Mouse (Mus musculus) hindbrain, postnatal 0 days (tissue): Measurements from ENCODE around the gene 2410137M14Rik. TPM values are rescaled to one million over a fixed set of nuclear protein-coding genes. Genes with fewer than 3 reads are reported as not detected.
A peak's percentile ranks its signal among the peaks of the same experiment; 100 is the strongest.

Source experiments
- ATAC-seq: fragments of 200-750 bp; cut with Nextera tagmentation; 2 replicates; pipeline ENCODE4 v1.8.0; 2017; ENCODE audit warnings: mild to moderate bottlenecking, moderate TSS enrichment, moderate library complexity
- DNase-seq: peaks from one replicate; pipeline ENCODE4 v3.0.0-alpha.2; 2015; ENCODE audit warnings: low spot score
- H3K27ac ChIP-seq: fragments of 300-500 bp; sonication (generic); 2 replicates; pipeline ENCODE4 v1.5.1; 2014; ENCODE audit warnings: mild to moderate bottlenecking
- H3K27me3 ChIP-seq: fragments of 300-500 bp; sonication (generic); 2 replicates; pipeline ENCODE4 v1.6.1; 2014; ENCODE audit warnings: low read length, mixed read lengths; ENCODE audit not compliant: insufficient read depth
- H3K36me3 ChIP-seq: fragments of 300-500 bp; sonication (generic); 2 replicates; pipeline ENCODE4 v1.6.1; 2014; ENCODE audit warnings: low read length, mixed read lengths; ENCODE audit not compliant: insufficient read depth
- H3K4me1 ChIP-seq: fragments of 300-500 bp; sonication (generic); 2 replicates; pipeline ENCODE4 v1.6.1; 2014; ENCODE audit warnings: antibody characterized with exemption, low read length, mixed read lengths; ENCODE audit not compliant: insufficient read depth
- H3K4me2 ChIP-seq: fragments of 300-500 bp; sonication (generic); 2 replicates; pipeline ENCODE4 v1.6.1; 2014; ENCODE audit warnings: low read depth, mild to moderate bottlenecking, low read length, moderate library complexity, mixed read lengths
- H3K4me3 ChIP-seq: fragments of 300-500 bp; sonication (generic); 2 replicates; pipeline ENCODE4 v1.5.1; 2014; ENCODE audit warnings: low read length
- H3K9ac ChIP-seq: fragments of 300-500 bp; sonication (generic); replicated peaks from 2 replicates; pipeline ENCODE4 v1.6.1; 2014; ENCODE audit warnings: mild to moderate bottlenecking, low read length, moderate library complexity, mixed read lengths
- H3K9me3 ChIP-seq: fragments of 300-500 bp; sonication (generic); 2 replicates; pipeline ENCODE4 v1.6.1; 2016; ENCODE audit warnings: low read length, mixed read lengths
- CTCF ChIP-seq: IDR thresholded peaks from 2 replicates; pipeline ENCODE4 v1.5.1; 2016; ENCODE audit warnings: antibody characterized with exemption, control low read depth, low read depth
- WGBS: fragments of 180-500 bp; shearing (Covaris S2); extraction: QIAGEN DNeasy Blood & Tissue Kit; methylation state at CpG from one replicate; pipeline ENCODE4 v1.1.7; 2014; 5-methylcytosine and 5-hydroxymethylcytosine counted together
- polyA plus RNA-seq: library from polyadenylated mRNA; unstranded; fragments of >200 nt; fragmentation: Nextera tagmentation; extraction: Ambion mirVana; gene quantifications from 2 replicates; pipeline ENCODE4 v1.2.1, GENCODE M21; 2015
- total RNA-seq: library from RNA; depleted of rRNA; stranded (reverse); fragments of >200 nt; gene quantifications from 2 replicates; pipeline ENCODE4 v1.2.3, GENCODE M21; 2014

The 2410137M14Rik gene
- total and polyA plus RNA-seq, 2 experiments from 2014 or later = 0.23 TPM; not detected in 1

DNA sequence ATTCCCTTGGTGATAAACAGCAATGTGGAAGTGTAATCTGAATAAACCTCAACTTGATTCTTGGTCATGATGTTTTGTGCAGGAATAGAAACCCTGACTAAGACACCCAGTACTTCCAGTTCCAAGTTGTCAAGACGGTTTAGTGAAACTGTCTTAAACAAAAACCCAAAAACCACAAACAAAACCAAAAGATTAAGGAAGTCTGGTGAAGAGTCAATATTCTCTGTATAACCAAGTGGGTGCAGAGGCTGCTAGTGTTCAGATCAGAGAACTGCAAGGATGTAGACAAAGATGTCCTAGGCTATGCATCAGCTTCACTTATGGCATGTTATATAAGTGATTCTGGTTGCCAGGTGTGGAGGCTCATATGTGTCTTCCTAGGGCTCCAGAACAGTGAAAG lies 14.2 kb downstream of the 2410137M14Rik start:
- DNase-seq = no peak
- Histone ChIP-seq H3K9ac (no peak overlapping the region), H3K9me3 (no peaks in the 10 kb centered on the region), H3K27me3 (no peaks in the 10 kb centered on the region), H3K27ac (no peak overlapping the region), H3K4me2 (no peak overlapping the region), H3K4me1 (no peaks in the 10 kb centered on the region), H3K36me3 (no peaks in the 10 kb centered on the region), H3K4me3 (no peak overlapping the region)
- TF ChIP-seq CTCF = no peak
- no peak for ATAC-seq
- 93% methylated on average over 1 of the region's 1 CpGs for WGBS

- peak; percentile 30; the same call in 1 of the 2 replicates for TF ChIP-seq CTCF
- Histone ChIP-seq H3K27me3 (no peaks in the 10 kb centered on the region), H3K4me3 (no peak overlapping the region), H3K27ac (no peak overlapping the region), H3K9me3 (no peaks in the 10 kb centered on the region), H3K4me1 (peaks cover 5% of the 10 kb centered on the region; the same call in 1 of the 2 replicates), H3K4me2 (no peak overlapping the region), H3K9ac (no peak overlapping the region), H3K36me3 (peaks cover 5% of the 10 kb centered on the region; the same call in 1 of the 2 replicates)
- ATAC-seq = no peak
- 76% methylated on average over 1 of the region's 1 CpGs for WGBS
- no peak for DNase-seq
Measured at GRCm38 (mm10) chr17:36961125-36961524, 19.9 kb downstream of the 2410137M14Rik start.

DNA sequence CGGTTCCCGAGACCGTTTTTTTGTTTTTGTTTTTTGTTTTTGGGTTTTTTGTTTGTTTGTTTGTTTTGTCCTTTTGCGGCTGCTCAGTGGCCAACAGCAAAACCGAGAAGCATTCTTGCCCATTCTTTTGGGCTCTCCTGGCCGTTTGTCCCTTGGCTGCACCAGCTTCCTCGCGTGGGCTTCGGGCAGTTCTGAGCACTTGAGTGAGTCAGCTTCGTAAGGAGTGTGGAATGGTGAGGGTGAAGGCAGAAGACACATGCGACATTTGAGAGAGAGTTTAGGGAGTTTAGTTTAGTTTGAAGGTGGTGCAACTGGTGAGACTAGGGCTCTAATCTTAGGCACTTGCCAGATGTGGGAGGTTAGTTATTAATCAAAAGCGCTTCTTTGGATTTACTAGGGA lies 22.2 kb downstream of the 2410137M14Rik start:
- no peak for DNase-seq
- H3K27ac ChIP-seq = peak overlapping the region; percentile 82
- no peak for TF ChIP-seq CTCF
- H3K36me3 ChIP-seq = peaks cover 5% of the 10 kb centered on the region; the same call in 1 of the 2 replicates
- ATAC-seq = 0 out of 2 replicates have a peak, but pooled peaks have one; percentile 8
- WGBS = 8% methylated on average over 12 of the region's 12 CpGs
- peaks cover 5% of the 10 kb centered on the region; the same call in 1 of the 2 replicates for H3K4me1 ChIP-seq
- peak overlapping the region; percentile 67 for H3K4me3 ChIP-seq
- H3K9me3 ChIP-seq = no peaks in the 10 kb centered on the region
- no peaks in the 10 kb centered on the region for H3K27me3 ChIP-seq
- peak overlapping the region; percentile 74 for H3K9ac ChIP-seq
- peak overlapping the region; percentile 88 for H3K4me2 ChIP-seq

DNA sequence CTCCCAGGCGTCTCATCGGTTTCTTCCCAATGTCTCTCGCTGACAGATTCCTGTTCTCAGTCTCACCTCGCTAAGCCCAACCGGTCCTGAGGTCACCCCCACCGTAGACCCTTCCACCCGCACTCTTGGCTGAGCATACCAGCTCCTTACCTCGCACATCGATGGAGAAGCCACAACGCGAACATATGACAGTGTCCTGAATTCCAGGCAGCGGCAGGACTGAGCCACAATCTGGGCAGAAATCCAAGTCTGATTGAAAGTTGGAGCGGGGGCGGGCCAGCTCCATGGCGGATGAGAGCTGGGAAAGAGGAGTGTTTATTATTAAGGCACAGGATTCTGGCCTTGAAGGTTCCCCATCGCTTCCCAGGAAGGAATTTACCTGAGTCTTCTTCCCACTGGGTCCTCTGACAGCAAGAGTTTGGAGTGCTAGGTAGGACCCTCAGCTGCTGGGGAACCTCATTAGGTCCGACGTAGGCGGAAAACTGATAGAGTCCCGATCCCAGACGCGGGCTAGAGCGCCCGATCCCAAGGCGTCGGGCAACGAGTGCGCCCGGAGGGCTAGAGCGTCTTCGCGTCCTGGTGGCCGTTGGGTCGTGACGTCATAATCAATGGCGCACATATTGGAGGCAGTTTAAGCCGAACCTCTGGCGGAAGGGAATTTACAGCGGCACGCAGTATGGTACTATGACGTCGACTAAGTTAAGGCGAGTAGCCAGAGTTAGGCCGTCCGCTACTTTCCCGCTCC lies 22.9 kb downstream of the 2410137M14Rik start, which contains the start of the genes Znrd1 and Znrd1as:
Znrd1 (minus strand) TSS at position 561 of the 745 bp plus-strand sequence.
Znrd1as (plus strand) TSS at position 594 of the 745 bp plus-strand sequence.
- H3K27me3 ChIP-seq = no peaks in the 10 kb centered on the region
- H3K27ac ChIP-seq = peak within 1 kb of the TSS; percentile 82
- H3K4me1 ChIP-seq = peaks cover 5% of the 10 kb centered on the region; the same call in 1 of the 2 replicates
- H3K9me3 ChIP-seq = no peaks in the 10 kb centered on the region
- peak within 1 kb of the TSS; percentile 67 for H3K4me3 ChIP-seq
- peak within 1 kb of the TSS; percentile 88 for H3K4me2 ChIP-seq
- peak; percentile 100 for DNase-seq
- WGBS = under 1% methylated on average over 46 of the region's 46 CpGs
- peaks cover 5% of the 10 kb centered on the region; the same call in 1 of the 2 replicates for H3K36me3 ChIP-seq
- peak within 1 kb of the TSS; percentile 74 for H3K9ac ChIP-seq
- peak; percentile 98 for ATAC-seq
- TF ChIP-seq CTCF = no peak

DNA sequence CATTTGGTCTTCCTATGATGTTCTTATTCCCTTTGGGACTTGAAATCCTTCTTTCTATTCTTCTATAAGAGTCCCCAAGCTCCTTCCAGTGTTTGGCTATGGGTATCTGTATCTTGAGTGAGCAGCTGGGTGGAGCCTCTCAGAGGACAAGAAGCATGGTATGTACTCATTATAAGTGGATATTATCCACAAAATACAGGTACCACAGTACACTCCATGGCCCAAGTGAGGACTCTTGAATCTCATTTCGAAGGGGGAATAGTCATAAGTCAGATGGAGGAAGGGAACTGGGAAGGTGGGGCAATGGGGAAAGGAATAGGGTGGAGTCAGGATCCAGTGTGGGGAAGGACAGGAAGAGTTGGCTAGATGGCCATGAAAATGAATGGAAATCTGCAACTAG lies 28.0 kb downstream of the 2410137M14Rik start:
- Histone ChIP-seq H3K27ac (no peak overlapping the region), H3K4me3 (no peak overlapping the region), H3K9ac (no peak overlapping the region), H3K4me2 (no peak overlapping the region), H3K27me3 (no peaks in the 10 kb centered on the region), H3K9me3 (no peaks in the 10 kb centered on the region), H3K36me3 (peaks cover 10% of the 10 kb centered on the region), H3K4me1 (peaks cover 5% of the 10 kb centered on the region; the same call in 1 of the 2 replicates)
- no peak for ATAC-seq
- TF ChIP-seq CTCF = no peak
- DNase-seq = no peak
- 97% methylated on average over 1 of the region's 1 CpGs for WGBS

DNA sequence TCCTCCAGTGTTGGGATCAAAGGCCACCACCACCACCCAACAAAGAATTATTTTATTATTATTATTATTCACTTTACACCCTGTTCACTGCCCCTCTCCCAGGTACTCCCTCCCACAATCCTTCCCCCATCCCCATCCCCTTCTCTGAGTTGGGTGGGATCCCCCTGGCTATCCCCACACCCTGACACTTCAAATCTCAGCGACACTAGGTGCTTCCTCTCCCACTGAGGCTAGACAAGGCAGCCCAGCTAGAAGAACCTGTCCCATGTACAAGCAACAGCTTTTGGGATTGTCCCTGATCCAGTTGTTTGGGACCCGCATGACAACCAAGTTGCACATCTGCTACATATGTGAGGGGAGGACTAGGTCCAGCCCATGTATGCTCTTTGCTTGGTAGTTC lies 28.4 kb downstream of the 2410137M14Rik start:
- no peak overlapping the region for H3K4me3 ChIP-seq
- H3K27me3 ChIP-seq = no peaks in the 10 kb centered on the region
- H3K4me2 ChIP-seq = no peak overlapping the region
- H3K4me1 ChIP-seq = peaks cover 4% of the 10 kb centered on the region; the same call in 1 of the 2 replicates
- peaks cover 10% of the 10 kb centered on the region for H3K36me3 ChIP-seq
- WGBS = 86% methylated on average over 2 of the region's 2 CpGs
- DNase-seq (no peak), ATAC-seq (no peak)
- no peak for TF ChIP-seq CTCF
- H3K9ac ChIP-seq = no peak overlapping the region
- 0 out of 2 replicates have a peak overlapping the region, but pooled peaks have one; percentile 74 for H3K27ac ChIP-seq
- no peaks in the 10 kb centered on the region for H3K9me3 ChIP-seq
